Mouse (Mus musculus) heart, postnatal 36 days (tissue): Measurements from ENCODE around the gene Prrt1. TPM values are rescaled to one million over a fixed set of nuclear protein-coding genes. Genes with fewer than 3 reads are reported as not detected.

Experiments used
- total RNA-seq, 2 experiments: library from RNA; stranded (reverse); gene quantifications; 2 replicates each; pipeline ENCODE4 v1.2.3; 2021

The Prrt1 gene
- total RNA-seq, 2 experiments from 2014 or later = 1.4 to 1.7 TPM

Other genes with a start within 250 kb of the Prrt1 start
- gene BC051142, start 230.7 kb upstream of the Prrt1 start, total RNA-seq = not detected
- gene Btnl4, start 152.2 kb upstream of the Prrt1 start, total RNA-seq = not detected
- gene Btnl6, start 112.2 kb upstream of the Prrt1 start, total RNA-seq = not detected
- 10 to 100 TPM; 33.0 to 48.6 TPM for gene Notch4, start 65.3 kb upstream of the Prrt1 start, total RNA-seq
- gene Gpsm3, start 39.7 kb upstream of the Prrt1 start, total RNA-seq = 1 to 10 TPM; 4.7 to 4.8 TPM
- 10 to 100 TPM; 18.0 to 19.6 TPM for gene Pbx2, start 38.3 kb upstream of the Prrt1 start, total RNA-seq
- gene Ager, start 31.7 kb upstream of the Prrt1 start, total RNA-seq = under 1 TPM; 0.24 to 0.47 TPM
- 10 to 100 TPM; 35.7 to 37.1 TPM for gene Rnf5, start 25.8 kb upstream of the Prrt1 start, total RNA-seq
- 10 to 100 TPM; 61.2 to 70.5 TPM for gene Agpat1, start 25.3 kb upstream of the Prrt1 start, total RNA-seq
- gene Egfl8, start 13.6 kb upstream of the Prrt1 start, total RNA-seq = 1 to 10 TPM; 1.5 to 2.5 TPM
- gene Ppt2, start 1.0 kb upstream of the Prrt1 start, total RNA-seq = 10 to 100 TPM; 54.4 to 55.5 TPM
- 1 to 10 TPM; 6.9 to 9.9 TPM for gene Fkbpl, start 15.2 kb downstream of the Prrt1 start, total RNA-seq
- 10 to 100 TPM; 15.3 to 16.1 TPM for gene Atf6b, start 17.6 kb downstream of the Prrt1 start, total RNA-seq
- gene Tnxb, start 41.0 kb downstream of the Prrt1 start, total RNA-seq = 10 to 100 TPM; 35.6 to 39.7 TPM
- gene C4b, start 114.3 kb downstream of the Prrt1 start, total RNA-seq = 10 to 100 TPM; 22.8 to 24.7 TPM
- gene Cyp21a1, start 175.0 kb downstream of the Prrt1 start, total RNA-seq = not detected
- 10 to 100 TPM in 1 of 2 experiments, 1 to 10 TPM in 1; 10.0 to 11.1 TPM for gene Stk19, start 207.4 kb downstream of the Prrt1 start, total RNA-seq
- gene Dxo, start 207.5 kb downstream of the Prrt1 start, total RNA-seq = 10 to 100 TPM; 12.4 to 17.3 TPM
- 10 to 100 TPM; 22.6 to 24.5 TPM for gene Skiv2l, start 220.7 kb downstream of the Prrt1 start, total RNA-seq
- gene Nelfe, start 220.9 kb downstream of the Prrt1 start, total RNA-seq = 10 to 100 TPM; 13.7 to 15.3 TPM
- 1 to 10 TPM; 4.4 to 7.5 TPM for gene Cfb, start 233.0 kb downstream of the Prrt1 start, total RNA-seq
- 1 to 10 TPM; 7.5 to 7.7 TPM for gene Zbtb12, start 249.9 kb downstream of the Prrt1 start, total RNA-seq